In genomic region chr2:116000514-116000913, GRCm38 (mm10) we compare ENCODE assay signal across 32 mouse cellular contexts.
DNase-seq lines count a peak whose midpoint lies in the region; ATAC-seq and TF ChIP-seq lines count a peak whose summit lies in the region.
"Had no signal": no experiment of that assay in that cellular context is flagged by ENCODE, and none has a peak within 500 bp of the region (broad histone marks: within the 10 kb centered on the region; RNA-seq: fewer than 3 reads in every experiment).

No protein-coding gene starts in this region.

- no peak overlapping the region for H3K4me2 ChIP-seq in forebrain, embryonic 13.5 days
- no peak overlapping the region for H3K4me2 ChIP-seq in forebrain, embryonic 11.5 days (ENCODE audit: low read depth, low read length, severe bottlenecking)
- H3K4me2 ChIP-seq in kidney, embryonic 16.5 days (replicated peaks; ENCODE audit: low read depth, low read length) = no peak overlapping the region
- no peak overlapping the region for H3K4me2 ChIP-seq in midbrain, embryonic 16.5 days (ENCODE audit: low read length)
- no peak overlapping the region for H3K4me2 ChIP-seq in midbrain, embryonic 11.5 days
- no peak overlapping the region for H3K4me2 ChIP-seq in forebrain, embryonic 16.5 days (ENCODE audit: low read length)
- no peak overlapping the region for H3K4me2 ChIP-seq in liver, postnatal 0 days (ENCODE audit: low read depth, low read length)
- H3K4me2 ChIP-seq: embryonic facial prominence, embryonic 15.5 days; heart, embryonic 15.5 days; hindbrain, embryonic 15.5 days; limb, embryonic 12.5 days; liver, embryonic 15.5 days had no signal

- peaks cover 29% of the 10 kb centered on the region for H3K36me3 ChIP-seq in forebrain, embryonic 13.5 days (ENCODE audit: poor library complexity, severe bottlenecking)
- no peaks in the 10 kb centered on the region for H3K36me3 ChIP-seq in forebrain, embryonic 11.5 days (ENCODE audit: control insufficient read depth, insufficient read depth, low read length)
- peaks cover 11% of the 10 kb centered on the region; the same call in 1 of the 2 replicates for H3K36me3 ChIP-seq in kidney, embryonic 16.5 days (ENCODE audit: insufficient read depth, low read length)
- no peaks in the 10 kb centered on the region for H3K36me3 ChIP-seq in midbrain, embryonic 16.5 days (ENCODE audit: control insufficient read depth, insufficient read depth, low read length)
- no peaks in the 10 kb centered on the region for H3K36me3 ChIP-seq in midbrain, embryonic 11.5 days (ENCODE audit: control insufficient read depth, insufficient read depth, low read length)
- peaks cover 4% of the 10 kb centered on the region; the same call in 1 of the 2 replicates for H3K36me3 ChIP-seq in forebrain, embryonic 16.5 days (ENCODE audit: control insufficient read depth, insufficient read depth)
- no peaks in the 10 kb centered on the region for H3K36me3 ChIP-seq in liver, postnatal 0 days (replicated peaks; ENCODE audit: insufficient read depth, low read length)
- H3K36me3 ChIP-seq: G1E; hindbrain, embryonic 15.5 days; limb, embryonic 12.5 days; liver, embryonic 15.5 days had no signal

- H3K9ac ChIP-seq in forebrain, embryonic 13.5 days = no peak overlapping the region
- H3K9ac ChIP-seq in forebrain, embryonic 11.5 days (ENCODE audit: low read length) = no peak overlapping the region
- no peak overlapping the region for H3K9ac ChIP-seq in kidney, embryonic 16.5 days (replicated peaks; ENCODE audit: low read length)
- no peak overlapping the region for H3K9ac ChIP-seq in midbrain, embryonic 16.5 days (ENCODE audit: low read depth, low read length)
- H3K9ac ChIP-seq in midbrain, embryonic 11.5 days (ENCODE audit: low read length) = no peak overlapping the region
- H3K9ac ChIP-seq in forebrain, embryonic 16.5 days (replicated peaks; ENCODE audit: low read depth, low read length) = no peak overlapping the region
- H3K9ac ChIP-seq in liver, postnatal 0 days (replicated peaks) = no peak overlapping the region
- H3K9ac ChIP-seq: embryonic facial prominence, embryonic 15.5 days; heart, embryonic 15.5 days; hindbrain, embryonic 15.5 days; limb, embryonic 12.5 days; liver, embryonic 15.5 days had no signal

- no peak overlapping the region for H3K4me3 ChIP-seq in forebrain, embryonic 13.5 days
- H3K4me3 ChIP-seq in forebrain, embryonic 11.5 days (ENCODE audit: low read depth, low read length) = no peak overlapping the region
- H3K4me3 ChIP-seq in kidney, embryonic 16.5 days (ENCODE audit: low read length) = no peak overlapping the region
- no peak overlapping the region for H3K4me3 ChIP-seq in midbrain, embryonic 16.5 days (ENCODE audit: low read depth, low read length)
- no peak overlapping the region for H3K4me3 ChIP-seq in midbrain, embryonic 11.5 days (ENCODE audit: low read depth, low read length)
- no peak overlapping the region for H3K4me3 ChIP-seq in forebrain, embryonic 16.5 days (replicated peaks; ENCODE audit: low read length)
- H3K4me3 ChIP-seq in liver, postnatal 0 days (ENCODE audit: low read depth, low read length) = no peak overlapping the region
- H3K4me3 ChIP-seq: embryonic facial prominence, embryonic 10.5 days; embryonic facial prominence, embryonic 15.5 days; heart, embryonic 10.5 days; heart, embryonic 15.5 days; hindbrain, embryonic 15.5 days; layer of hippocampus, adult 2 months; left cerebral cortex, adult 2 months; limb, embryonic 12.5 days; liver, embryonic 15.5 days; megakaryocyte, embryonic 14.5 days had no signal

- H3K27ac ChIP-seq in forebrain, embryonic 13.5 days = no peak overlapping the region; the same call in 1 of the 2 replicates
- H3K27ac ChIP-seq in forebrain, embryonic 11.5 days (ENCODE audit: low read depth, low read length) = no peak overlapping the region
- H3K27ac ChIP-seq in kidney, embryonic 16.5 days (ENCODE audit: low read length) = no peak overlapping the region
- no peak overlapping the region for H3K27ac ChIP-seq in midbrain, embryonic 16.5 days (ENCODE audit: low read length)
- no peak overlapping the region for H3K27ac ChIP-seq in midbrain, embryonic 11.5 days (ENCODE audit: low read depth, low read length)
- H3K27ac ChIP-seq in forebrain, embryonic 16.5 days (ENCODE audit: low read length) = no peak overlapping the region
- no peak overlapping the region for H3K27ac ChIP-seq in liver, postnatal 0 days (ENCODE audit: low read depth)
- H3K27ac ChIP-seq: embryonic facial prominence, embryonic 10.5 days; embryonic facial prominence, embryonic 15.5 days; heart, embryonic 10.5 days; heart, embryonic 15.5 days; layer of hippocampus, adult 2 months; left cerebral cortex, adult 2 months; limb, embryonic 12.5 days; liver, embryonic 15.5 days had no signal

- H3K27me3 ChIP-seq in forebrain, embryonic 13.5 days = 0 out of 2 replicates have a peak, but pooled peaks cover 2% of the 10 kb centered on the region
- no peaks in the 10 kb centered on the region for H3K27me3 ChIP-seq in forebrain, embryonic 11.5 days (ENCODE audit: control insufficient read depth, insufficient read depth, low read length)
- H3K27me3 ChIP-seq in kidney, embryonic 16.5 days (ENCODE audit: insufficient read depth, low read length) = no peaks in the 10 kb centered on the region
- H3K27me3 ChIP-seq in midbrain, embryonic 16.5 days (ENCODE audit: control insufficient read depth, insufficient read depth, low read depth, low read length) = no peaks in the 10 kb centered on the region
- peaks cover 13% of the 10 kb centered on the region; the same call in 1 of the 2 replicates for H3K27me3 ChIP-seq in midbrain, embryonic 11.5 days (ENCODE audit: control insufficient read depth, insufficient read depth, low read length)
- no peaks in the 10 kb centered on the region for H3K27me3 ChIP-seq in forebrain, embryonic 16.5 days (replicated peaks; ENCODE audit: control insufficient read depth, insufficient read depth, low read length)
- H3K27me3 ChIP-seq in liver, postnatal 0 days (ENCODE audit: insufficient read depth, low read length) = no peaks in the 10 kb centered on the region
- H3K27me3 ChIP-seq: embryonic facial prominence, embryonic 15.5 days; heart, embryonic 15.5 days; hindbrain, embryonic 15.5 days; liver, embryonic 15.5 days; megakaryocyte, embryonic 14.5 days had no signal

- WGBS in forebrain, embryonic 13.5 days = 21% methylated on average over 5 of the region's 5 CpGs
- 50% methylated on average over 5 of the region's 5 CpGs for WGBS in forebrain, embryonic 11.5 days
- 50% methylated on average over 5 of the region's 5 CpGs for WGBS in kidney, embryonic 16.5 days
- WGBS in midbrain, embryonic 16.5 days = 71% methylated on average over 5 of the region's 5 CpGs
- 85% methylated on average over 5 of the region's 5 CpGs for WGBS in midbrain, embryonic 11.5 days
- 21% methylated on average over 5 of the region's 5 CpGs for WGBS in forebrain, embryonic 16.5 days
- 82% methylated on average over 5 of the region's 5 CpGs for WGBS in liver, postnatal 0 days (ENCODE audit: insufficient replicate concordance)

- peak; percentile 34; the same call in 1 of the 2 replicates for ATAC-seq in forebrain, embryonic 13.5 days
- no peak for ATAC-seq in forebrain, embryonic 11.5 days (replicated peaks; ENCODE audit: low FRiP score)
- peak; percentile 43; the same call in 1 of the 2 replicates for ATAC-seq in kidney, embryonic 16.5 days (ENCODE audit: low FRiP score, low TSS enrichment)
- peak; percentile 46 for ATAC-seq in midbrain, embryonic 16.5 days
- ATAC-seq in midbrain, embryonic 11.5 days (ENCODE audit: low FRiP score) = no peak
- peak; percentile 8; the same call in 1 of the 2 replicates for ATAC-seq in forebrain, embryonic 16.5 days
- ATAC-seq in liver, postnatal 0 days = no peak
- ATAC-seq: lung, postnatal 0 days had no signal

- no peak for DNase-seq in forebrain, embryonic 11.5 days (ENCODE audit: low spot score)
- DNase-seq in kidney, adult 11 months = no peak
- no peak for DNase-seq in midbrain, embryonic 11.5 days (ENCODE audit: low spot score, missing footprints)
- DNase-seq in liver, postnatal 0 days = no peak
- DNase-seq: adrenal gland, adult 8-10 months; cerebellum, adult 2 months; cerebellum, postnatal 25 days; gastrocnemius, postnatal 25 days; heart, adult 11 months; heart, postnatal 36 days; kidney, adult 9 months; kidney, postnatal 36 days; lung, postnatal 4 days; right cerebral cortex, adult 18-20 months; thymus, adult 2 months; thymus, postnatal 36 days had no signal

- no peak for TF ChIP-seq CTCF in liver, postnatal 0 days (IDR thresholded peaks at IDR 0.05; ENCODE audit: low read depth)

- H3K9me3 ChIP-seq in forebrain, embryonic 13.5 days (replicated peaks) = no peaks in the 10 kb centered on the region
- no peaks in the 10 kb centered on the region for H3K9me3 ChIP-seq in forebrain, embryonic 11.5 days (ENCODE audit: control insufficient read depth, low read length)
- H3K9me3 ChIP-seq in kidney, embryonic 16.5 days (ENCODE audit: low read length) = no peaks in the 10 kb centered on the region
- no peaks in the 10 kb centered on the region for H3K9me3 ChIP-seq in midbrain, embryonic 16.5 days (replicated peaks; ENCODE audit: control insufficient read depth, low read length, poor library complexity, severe bottlenecking)
- H3K9me3 ChIP-seq in midbrain, embryonic 11.5 days (ENCODE audit: control insufficient read depth, low read length) = no peaks in the 10 kb centered on the region
- H3K9me3 ChIP-seq in forebrain, embryonic 16.5 days (ENCODE audit: control insufficient read depth, low read length) = no peaks in the 10 kb centered on the region
- no peaks in the 10 kb centered on the region for H3K9me3 ChIP-seq in liver, postnatal 0 days (ENCODE audit: low read length)
- H3K9me3 ChIP-seq: embryonic facial prominence, embryonic 10.5 days; embryonic facial prominence, embryonic 15.5 days; heart, embryonic 10.5 days; heart, embryonic 15.5 days; hindbrain, embryonic 15.5 days; limb, embryonic 12.5 days; liver, embryonic 15.5 days had no signal

- TF ChIP-seq EP300 in liver, postnatal 0 days (IDR thresholded peaks at IDR 0.05; ENCODE audit: low read depth) = no peak

- H3K4me1 ChIP-seq in forebrain, embryonic 13.5 days = peaks cover 81% of the 10 kb centered on the region
- peaks cover 22% of the 10 kb centered on the region for H3K4me1 ChIP-seq in forebrain, embryonic 11.5 days (replicated peaks; ENCODE audit: control insufficient read depth, insufficient read depth, low read length)
- peaks cover 33% of the 10 kb centered on the region for H3K4me1 ChIP-seq in kidney, embryonic 16.5 days (ENCODE audit: insufficient read depth, low read length)
- H3K4me1 ChIP-seq in midbrain, embryonic 16.5 days (ENCODE audit: control insufficient read depth, insufficient read depth, low read length) = peaks cover 18% of the 10 kb centered on the region
- H3K4me1 ChIP-seq in midbrain, embryonic 11.5 days (ENCODE audit: control insufficient read depth, insufficient read depth, low read length) = peaks cover 3% of the 10 kb centered on the region
- peaks cover 61% of the 10 kb centered on the region for H3K4me1 ChIP-seq in forebrain, embryonic 16.5 days (replicated peaks; ENCODE audit: control insufficient read depth, insufficient read depth, low read length)
- 0 out of 2 replicates have a peak, but pooled peaks cover 2% of the 10 kb centered on the region for H3K4me1 ChIP-seq in liver, postnatal 0 days (ENCODE audit: insufficient read depth)
- H3K4me1 ChIP-seq: liver, embryonic 15.5 days; megakaryocyte, embryonic 14.5 days had no signal

Comparison
In these comparisons a context has a peak if more than half of its experiments do, and no peak if none do; other contexts are left out.
1. ATAC-seq: peak in forebrain, embryonic 13.5 days (single experiment), kidney, embryonic 16.5 days (single experiment), midbrain, embryonic 16.5 days (single experiment) and forebrain, embryonic 16.5 days (single experiment); none in forebrain, embryonic 11.5 days (single experiment), midbrain, embryonic 11.5 days (single experiment) and liver, postnatal 0 days (single experiment).